Mouse (Mus musculus) lung, postnatal 0 days (tissue): ENCODE measurements around the gene Nodal.

ENCODE experiments used
- CTCF ChIP-seq: IDR thresholded peaks from 2 replicates; pipeline ENCODE4 v1.5.1; 2016; ENCODE audit warnings: antibody characterized with exemption, mild to moderate bottlenecking
- EP300 ChIP-seq: IDR thresholded peaks from 2 replicates; pipeline ENCODE4 v1.6.1; 2016; ENCODE audit warnings: antibody characterized with exemption, mild to moderate bottlenecking, control low read depth

DNA sequence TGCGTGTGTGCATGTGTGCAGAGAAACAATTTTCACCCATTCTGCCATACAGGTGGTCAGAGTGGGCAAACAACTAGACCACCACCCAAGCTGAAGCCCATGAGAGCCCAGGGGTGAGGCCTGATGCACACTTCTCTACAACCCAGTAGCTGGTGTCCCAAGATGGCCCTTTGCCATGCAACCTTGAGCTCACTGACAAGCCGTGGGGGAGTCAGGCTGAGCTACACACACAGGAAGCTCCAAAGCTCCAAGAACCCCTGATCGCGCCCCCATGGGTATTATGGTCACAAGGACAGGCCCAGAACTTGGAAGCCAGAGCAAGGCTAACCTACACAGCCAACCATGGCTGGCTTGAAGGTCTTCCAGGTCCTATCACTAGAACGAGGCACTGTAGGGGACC, 39.7 kb upstream of the Nodal start:
- TF ChIP-seq CTCF (no peak), EP300 (no peak)
